Mouse (Mus musculus): ENCODE data around the gene Hhipl1.

GRCm38 (mm10) chr12:108273466-108274312 lies 32.4 kb upstream of the Hhipl1 start:
- TF ChIP-seq CTCF (IDR thresholded peaks at IDR 0.05; ENCODE audit: control insufficient read depth, insufficient read depth, insufficient read length) (no peak), USF1 (IDR thresholded peaks at IDR 0.05; ENCODE audit: low read depth) (no peak), MAX (IDR thresholded peaks at IDR 0.05) (no peak), MYOD1 (IDR thresholded peaks at IDR 0.05; ENCODE audit: control insufficient read depth, insufficient read length, low read depth) (no peak), CEBPB (IDR thresholded peaks at IDR 0.05; ENCODE audit: low read depth) (no peak)
